Mouse (Mus musculus): ENCODE measurements around the gene Ssh2. TPM values are rescaled to one million over a fixed set of nuclear protein-coding genes. Genes with fewer than 3 reads are reported as not detected.

Gene Ssh2
- polyA plus RNA-seq, 1 experiment = 0.47 TPM

- H3K9me3 ChIP-seq (ENCODE audit: control insufficient read depth, low read length) = no peaks in the 10 kb centered on the region
- H3K36me3 ChIP-seq (ENCODE audit: control insufficient read depth) = no peaks in the 10 kb centered on the region
- H3K27me3 ChIP-seq (ENCODE audit: control insufficient read depth) = peaks cover 23% of the 10 kb centered on the region
- H3K4me3 ChIP-seq (replicated peaks) = no peak overlapping the region
- peaks cover 17% of the 10 kb centered on the region for H3K4me1 ChIP-seq (ENCODE audit: control insufficient read depth)
- TF ChIP-seq TAL1 (IDR thresholded peaks at IDR 0.05; ENCODE audit: low read length) = no peak
- no peak for TF ChIP-seq GATA1 (IDR thresholded peaks at IDR 0.05; ENCODE audit: low read length)
Observed at GRCm38 (mm10) chr11:77349698-77350097, 133.6 kb downstream of the Ssh2 start.

GRCm38 (mm10) chr11:77355055-77355454 lies 139.0 kb downstream of the Ssh2 start:
- H3K4me3 ChIP-seq (replicated peaks) = no peak overlapping the region
- peaks cover 4% of the 10 kb centered on the region; the same call in 1 of the 2 replicates for H3K27me3 ChIP-seq (ENCODE audit: control insufficient read depth)
- no peaks in the 10 kb centered on the region; the same call in 1 of the 2 replicates for H3K4me1 ChIP-seq (ENCODE audit: control insufficient read depth)
- no peaks in the 10 kb centered on the region for H3K9me3 ChIP-seq (ENCODE audit: control insufficient read depth, low read length)
- TF ChIP-seq GATA1 (IDR thresholded peaks at IDR 0.05; ENCODE audit: low read length) = no peak
- no peak for TF ChIP-seq TAL1 (IDR thresholded peaks at IDR 0.05; ENCODE audit: low read length)
- no peaks in the 10 kb centered on the region for H3K36me3 ChIP-seq (ENCODE audit: control insufficient read depth)

GRCm38 (mm10) chr11:77357839-77358238 lies 141.8 kb downstream of the Ssh2 start:
- H3K9me3 ChIP-seq (ENCODE audit: control insufficient read depth, low read length) = no peaks in the 10 kb centered on the region
- H3K4me3 ChIP-seq (replicated peaks) = no peak overlapping the region
- H3K4me1 ChIP-seq (ENCODE audit: control insufficient read depth) = no peaks in the 10 kb centered on the region; the same call in 1 of the 2 replicates
- no peaks in the 10 kb centered on the region for H3K27me3 ChIP-seq (ENCODE audit: control insufficient read depth)
- TF ChIP-seq TAL1 (IDR thresholded peaks at IDR 0.05; ENCODE audit: low read length) (no peak), GATA1 (IDR thresholded peaks at IDR 0.05; ENCODE audit: low read length) (no peak)
- H3K36me3 ChIP-seq (ENCODE audit: control insufficient read depth) = no peaks in the 10 kb centered on the region

- TF ChIP-seq TAL1 (IDR thresholded peaks at IDR 0.05; ENCODE audit: low read length) (no peak), GATA1 (IDR thresholded peaks at IDR 0.05; ENCODE audit: low read length) (no peak)
- Histone ChIP-seq H3K4me1 (ENCODE audit: control insufficient read depth) (peaks cover 2% of the 10 kb centered on the region; the same call in 1 of the 2 replicates), H3K9me3 (ENCODE audit: control insufficient read depth, low read length) (no peaks in the 10 kb centered on the region), H3K27me3 (ENCODE audit: control insufficient read depth) (no peaks in the 10 kb centered on the region), H3K36me3 (ENCODE audit: control insufficient read depth) (no peaks in the 10 kb centered on the region), H3K4me3 (replicated peaks) (no peak overlapping the region)
Observed at GRCm38 (mm10) chr11:77363476-77363875, 147.4 kb downstream of the Ssh2 start.

GRCm38 (mm10) chr11:77364376-77364775 lies 148.3 kb downstream of the Ssh2 start:
- Histone ChIP-seq H3K27me3 (ENCODE audit: control insufficient read depth) (no peaks in the 10 kb centered on the region), H3K9me3 (ENCODE audit: control insufficient read depth, low read length) (no peaks in the 10 kb centered on the region), H3K36me3 (ENCODE audit: control insufficient read depth) (no peaks in the 10 kb centered on the region), H3K4me3 (replicated peaks) (no peak overlapping the region), H3K4me1 (ENCODE audit: control insufficient read depth) (peaks cover 4% of the 10 kb centered on the region)
- TF ChIP-seq TAL1 (IDR thresholded peaks at IDR 0.05; ENCODE audit: low read length) = no peak
- no peak for TF ChIP-seq GATA1 (IDR thresholded peaks at IDR 0.05; ENCODE audit: low read length)

GRCm38 (mm10) chr11:77365706-77366386 lies 149.8 kb downstream of the Ssh2 start:
- Histone ChIP-seq H3K9me3 (ENCODE audit: control insufficient read depth, low read length) (no peaks in the 10 kb centered on the region), H3K4me1 (ENCODE audit: control insufficient read depth) (peaks cover 9% of the 10 kb centered on the region), H3K4me3 (replicated peaks) (no peak overlapping the region), H3K27me3 (ENCODE audit: control insufficient read depth) (no peaks in the 10 kb centered on the region), H3K36me3 (ENCODE audit: control insufficient read depth) (no peaks in the 10 kb centered on the region)
- TF ChIP-seq GATA1 (IDR thresholded peaks at IDR 0.05; ENCODE audit: low read length) = no peak
- TF ChIP-seq TAL1 (IDR thresholded peaks at IDR 0.05; ENCODE audit: low read length) = no peak

GRCm38 (mm10) chr11:77367541-77368270 lies 151.6 kb downstream of the Ssh2 start:
- no peak overlapping the region for H3K4me3 ChIP-seq (replicated peaks)
- TF ChIP-seq GATA1 (IDR thresholded peaks at IDR 0.05; ENCODE audit: low read length) (no peak), TAL1 (IDR thresholded peaks at IDR 0.05; ENCODE audit: low read length) (no peak)
- peaks cover 17% of the 10 kb centered on the region for H3K4me1 ChIP-seq (ENCODE audit: control insufficient read depth)

GRCm38 (mm10) chr11:77369188-77369840 lies 153.2 kb downstream of the Ssh2 start:
- TF ChIP-seq TAL1 (IDR thresholded peaks at IDR 0.05; ENCODE audit: low read length) (no peak), GATA1 (IDR thresholded peaks at IDR 0.05; ENCODE audit: low read length) (no peak)
- Histone ChIP-seq H3K4me1 (ENCODE audit: control insufficient read depth) (peaks cover 15% of the 10 kb centered on the region), H3K27me3 (ENCODE audit: control insufficient read depth) (no peaks in the 10 kb centered on the region), H3K9me3 (ENCODE audit: control insufficient read depth, low read length) (no peaks in the 10 kb centered on the region), H3K4me3 (replicated peaks) (no peak overlapping the region), H3K36me3 (ENCODE audit: control insufficient read depth) (no peaks in the 10 kb centered on the region)

More at GRCm38 (mm10) chr11:77367541-77368270, 151.6 kb downstream of the Ssh2 start:
- Histone ChIP-seq H3K36me3 (ENCODE audit: control insufficient read depth) (no peaks in the 10 kb centered on the region), H3K9me3 (ENCODE audit: control insufficient read depth, low read length) (no peaks in the 10 kb centered on the region), H3K27me3 (ENCODE audit: control insufficient read depth) (no peaks in the 10 kb centered on the region)

GRCm38 (mm10) chr11:77369841-77370191 lies 153.7 kb downstream of the Ssh2 start:
- peaks cover 15% of the 10 kb centered on the region for H3K4me1 ChIP-seq (ENCODE audit: control insufficient read depth)
- no peaks in the 10 kb centered on the region for H3K27me3 ChIP-seq (ENCODE audit: control insufficient read depth)
- no peaks in the 10 kb centered on the region for H3K36me3 ChIP-seq (ENCODE audit: control insufficient read depth)
- no peak for TF ChIP-seq GATA1 (IDR thresholded peaks at IDR 0.05; ENCODE audit: low read length)
- no peak overlapping the region for H3K4me3 ChIP-seq (replicated peaks)
- H3K9me3 ChIP-seq (ENCODE audit: control insufficient read depth, low read length) = no peaks in the 10 kb centered on the region
